Mouse (Mus musculus) adrenal gland, postnatal 36 days (tissue): ENCODE results near the gene Zfp712. TPM values are rescaled to one million over a fixed set of nuclear protein-coding genes. Genes with fewer than 3 reads are reported as not detected.

Source experiments
- DNase-seq, 2 experiments: peaks; one replicate each; pipeline ENCODE4 v3.0.0; 2021; ENCODE audit warnings: mixed read lengths in 1 of 2
- long read RNA-seq, 2 experiments: library from polyadenylated mRNA; stranded (forward); transcript quantifications; one replicate each; pipeline ENCODE4 v2.0.0; 2021; ENCODE audit warnings: borderline sequencing depth in 2 of 2
- total RNA-seq, 2 experiments: library from RNA; stranded (reverse); gene quantifications; 2 replicates each; pipeline ENCODE4 v1.2.3; 2021

Zfp712 gene
- 1 to 10 TPM; 1.6 to 1.7 TPM for total RNA-seq
- long read RNA-seq, experiment 1, partial matches to known transcripts: 0 of 2 reads
- long read RNA-seq, experiment 1, other reads (novel, unspliced or antisense): 0 of 2 reads
- long read RNA-seq, experiment 2: 0 reads

DNA sequence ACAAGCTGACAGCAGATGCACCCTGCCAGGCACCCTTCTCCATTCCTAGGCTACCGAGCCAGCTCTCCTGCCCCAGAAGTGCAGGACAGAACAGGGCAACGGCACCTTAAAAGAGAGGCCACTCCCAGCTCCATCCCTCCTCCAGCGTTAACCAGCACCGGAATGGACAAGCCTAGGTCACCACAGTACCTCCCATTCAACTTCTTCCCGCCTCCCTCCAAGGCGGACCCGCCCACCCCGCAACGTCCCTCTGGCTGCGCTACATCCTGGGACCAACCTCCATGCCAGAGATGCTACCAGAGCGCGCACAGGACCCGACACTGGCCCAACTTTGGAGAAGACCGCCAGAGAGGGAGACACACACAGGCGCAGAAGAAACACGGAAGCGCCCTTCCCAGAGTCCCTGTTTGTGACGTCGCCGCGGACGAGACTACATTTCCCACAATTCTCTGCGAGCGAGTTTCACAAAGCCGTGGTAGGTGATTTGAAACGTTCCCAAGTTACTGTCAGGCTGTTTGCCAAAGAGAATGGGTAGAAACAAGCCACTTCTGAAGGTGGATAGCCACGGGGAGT lies at the start of gene Zfp712:
Zfp712 (minus strand) TSS at position 385 of the 573 bp plus-strand sequence.
- peak; percentile 93 for DNase-seq

DNA sequence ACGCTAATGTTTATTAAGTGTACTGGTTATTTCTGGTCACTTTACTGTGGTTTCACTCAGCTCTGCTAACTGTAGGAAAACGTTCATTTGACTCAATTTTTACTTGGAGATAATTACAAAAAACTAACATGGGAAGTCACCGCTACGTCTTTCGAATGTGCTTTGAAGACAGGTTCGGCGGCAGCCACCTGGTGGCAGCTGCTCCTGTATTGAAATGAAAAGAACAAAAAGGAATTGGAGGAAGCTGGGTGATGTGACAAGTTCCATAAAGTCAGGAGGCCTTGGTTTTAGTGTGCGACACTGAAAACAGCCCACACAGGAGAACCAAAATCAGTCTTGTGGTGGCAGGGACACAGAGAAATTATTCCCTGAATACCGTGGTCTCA lies 47.8 kb upstream of the Zfp712 start:
- peak in 1 of 2 experiments; percentile 30 for DNase-seq

DNA sequence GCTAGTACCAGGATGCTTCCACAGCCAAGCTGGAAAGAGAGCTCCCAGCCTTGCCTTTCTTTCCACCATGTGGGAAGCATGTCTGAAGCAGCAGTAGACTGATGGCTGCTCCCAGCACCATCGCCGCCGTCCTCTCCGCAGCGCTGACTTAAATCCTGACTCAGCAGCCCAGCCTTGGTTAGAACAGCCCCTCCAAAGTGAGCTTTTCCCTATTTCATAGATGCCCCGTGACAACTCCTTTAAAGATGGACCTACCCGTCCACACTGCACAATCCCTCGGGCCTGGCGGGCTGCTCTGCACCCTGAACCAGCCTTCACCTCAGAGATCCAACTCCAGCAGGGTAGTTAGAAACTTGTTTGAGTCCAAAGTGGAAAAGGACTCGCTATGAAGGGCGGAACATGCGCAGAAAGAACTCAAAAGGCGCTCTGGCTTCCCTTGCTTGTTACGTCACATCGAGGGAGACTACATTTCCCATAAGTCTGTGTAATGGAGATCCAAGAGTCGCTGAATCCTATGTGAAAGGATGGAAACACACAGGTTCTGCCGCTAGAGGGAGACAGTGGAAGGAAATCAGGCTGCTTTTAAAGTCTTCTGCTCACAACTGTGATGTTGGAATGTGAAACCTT lies 47.3 kb upstream of the Zfp712 start, which contains the start of gene Gm28557:
Gm28557 (minus strand) TSS at position 411 of the 627 bp plus-strand sequence.
- peak; percentile 86 to 91 for DNase-seq

DNA sequence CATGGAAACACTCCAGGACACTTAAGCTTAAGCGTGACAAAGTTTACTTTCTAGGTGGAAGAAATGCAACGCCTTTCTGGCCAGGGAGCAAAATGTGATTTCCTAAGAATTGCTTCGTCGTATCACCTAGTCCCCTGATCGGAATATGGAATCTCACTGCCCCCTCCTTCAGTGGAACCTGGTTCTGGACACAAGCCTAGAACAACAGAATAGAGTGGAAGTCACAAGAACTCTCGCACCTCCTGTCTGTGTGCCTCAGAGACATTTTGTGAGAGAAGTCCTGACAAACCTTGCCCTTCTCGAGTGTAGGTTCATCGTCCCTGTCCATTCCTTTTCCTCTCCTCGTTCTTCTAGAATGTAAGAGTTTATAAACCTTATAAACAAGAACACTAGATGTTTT lies 46.7 kb upstream of the Zfp712 start:
- DNase-seq: peak in 1 of 2 experiments; percentile 2

DNA sequence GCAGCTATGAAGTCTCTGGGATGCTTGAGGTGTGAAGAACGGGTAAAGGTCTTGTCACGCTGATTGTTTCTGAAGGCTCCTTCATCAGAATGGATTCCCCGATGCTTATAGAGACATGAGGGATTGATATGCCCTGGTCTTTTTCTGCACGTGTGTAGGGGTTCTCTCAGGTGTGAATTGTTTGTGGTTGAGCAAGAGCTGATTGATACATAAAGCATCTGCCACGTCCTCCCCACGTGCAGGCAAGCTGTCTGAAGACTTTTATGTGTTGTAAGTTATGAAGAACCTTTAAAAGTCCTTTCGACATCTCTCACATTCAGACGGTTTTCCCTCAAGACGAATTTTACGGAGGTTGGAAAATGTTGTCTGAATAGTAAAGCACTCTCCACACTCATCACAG lies 36.9 kb upstream of the Zfp712 start, which contains the start of gene Zfp708:
Zfp708 (minus strand) TSS at position 101 of the 400 bp plus-strand sequence.
- no peak for DNase-seq

DNA sequence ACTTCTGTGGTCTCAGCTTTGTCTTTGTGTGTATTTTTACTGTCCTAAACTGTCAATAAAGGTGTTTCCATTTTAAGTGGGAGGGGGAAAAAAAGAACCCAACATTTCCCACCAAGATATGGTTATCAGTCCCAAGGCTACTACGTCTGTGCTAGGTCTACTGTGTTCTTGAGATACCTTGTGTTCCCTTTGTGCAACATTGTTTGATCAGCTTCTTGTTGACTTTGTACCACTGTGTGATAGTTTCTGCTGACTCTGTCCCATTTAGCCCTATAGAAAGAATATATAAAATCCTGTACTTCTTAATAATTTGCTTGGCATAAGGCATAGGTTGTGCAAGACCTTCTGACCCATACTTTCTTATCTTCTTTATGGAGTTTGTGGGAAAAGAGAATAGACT lies 29.2 kb upstream of the Zfp712 start:
- no peak for DNase-seq

DNA sequence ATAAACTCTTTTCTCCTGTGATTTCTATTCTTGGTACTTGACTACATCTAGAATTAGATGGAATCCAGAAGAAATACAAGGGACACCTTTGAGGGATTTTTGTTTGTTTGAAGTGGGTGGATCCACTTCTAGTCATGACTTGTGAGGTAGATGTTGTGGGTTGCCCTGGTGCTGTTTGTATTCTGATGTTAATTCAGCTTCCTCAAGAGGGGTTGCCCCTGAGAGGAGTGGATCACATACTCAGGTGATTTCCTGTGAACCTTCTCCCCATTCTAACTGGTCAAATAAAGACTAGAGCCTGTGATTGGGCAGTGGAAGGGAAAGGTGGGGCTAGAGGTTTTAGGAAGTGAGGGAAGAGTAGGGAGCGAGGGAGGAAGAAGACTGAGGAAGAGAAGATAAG lies 21.0 kb upstream of the Zfp712 start:
- no peak for DNase-seq

DNA sequence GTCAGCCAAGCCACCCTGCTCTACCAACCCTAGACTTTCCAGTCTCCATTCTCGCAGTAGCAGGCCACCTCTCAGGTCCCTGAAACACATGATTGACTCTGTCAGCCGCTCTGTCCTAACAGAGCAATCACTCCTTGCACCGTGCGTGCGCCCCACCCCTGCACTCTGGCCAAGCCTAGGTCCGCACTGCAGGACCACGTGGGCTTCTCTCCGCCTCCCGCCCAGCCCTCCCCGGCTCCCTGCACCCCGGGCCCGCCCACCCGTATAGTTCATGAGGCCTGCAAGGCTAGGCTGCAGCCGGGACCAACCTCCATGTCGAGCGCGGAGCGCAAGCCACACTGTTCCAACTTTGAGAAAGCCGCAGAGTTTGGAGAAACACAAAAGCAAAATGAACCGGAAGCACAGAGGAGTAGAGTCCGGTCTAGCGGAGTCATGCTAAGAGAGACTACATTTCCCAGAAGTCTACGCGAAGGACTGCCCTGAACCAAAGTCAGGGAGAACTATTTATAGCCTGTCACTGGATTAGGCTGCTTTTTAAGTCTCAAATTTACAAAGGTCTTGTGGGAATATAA lies 20.3 kb upstream of the Zfp712 start:
- peak; percentile 86 to 90 for DNase-seq

DNA sequence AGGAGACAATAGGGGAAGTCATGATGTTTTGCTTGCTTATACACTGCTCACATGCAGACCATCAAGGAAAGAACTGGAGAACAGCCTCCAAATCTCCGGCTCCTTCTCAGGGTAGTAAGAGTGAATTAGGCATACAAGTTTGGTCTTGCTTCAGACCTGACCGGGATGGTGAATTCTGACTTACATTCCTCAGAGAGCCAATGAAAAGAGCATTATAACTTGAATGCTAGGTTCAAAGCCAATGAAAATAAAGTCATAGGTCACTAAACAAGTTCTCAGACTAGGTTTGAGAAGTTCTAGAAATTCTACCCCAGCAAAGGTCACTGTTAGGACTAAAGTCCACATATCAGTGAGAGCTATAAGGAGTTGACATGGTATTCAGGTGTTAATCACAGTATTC lies 16.3 kb upstream of the Zfp712 start:
- DNase-seq: no peak

DNA sequence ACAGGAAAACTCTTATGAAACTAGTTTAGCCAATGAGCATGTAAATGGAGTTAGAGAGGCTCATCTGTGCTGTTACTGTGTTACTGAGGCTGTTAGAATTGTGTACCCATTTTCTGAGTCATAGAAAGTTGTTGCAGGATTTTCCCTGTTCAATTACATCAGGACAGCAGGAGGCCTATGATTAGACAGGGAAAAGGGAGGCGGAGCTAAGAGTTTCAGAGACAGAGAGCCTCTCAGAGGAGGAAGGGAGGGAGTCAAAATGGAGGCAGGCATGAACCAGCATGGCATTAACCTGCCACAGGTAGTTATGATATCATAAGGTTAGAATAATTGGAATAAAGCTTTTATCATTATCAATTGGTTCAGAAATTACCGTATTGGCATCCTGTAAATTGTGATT lies 11.8 kb upstream of the Zfp712 start:
- no peak for DNase-seq

DNA sequence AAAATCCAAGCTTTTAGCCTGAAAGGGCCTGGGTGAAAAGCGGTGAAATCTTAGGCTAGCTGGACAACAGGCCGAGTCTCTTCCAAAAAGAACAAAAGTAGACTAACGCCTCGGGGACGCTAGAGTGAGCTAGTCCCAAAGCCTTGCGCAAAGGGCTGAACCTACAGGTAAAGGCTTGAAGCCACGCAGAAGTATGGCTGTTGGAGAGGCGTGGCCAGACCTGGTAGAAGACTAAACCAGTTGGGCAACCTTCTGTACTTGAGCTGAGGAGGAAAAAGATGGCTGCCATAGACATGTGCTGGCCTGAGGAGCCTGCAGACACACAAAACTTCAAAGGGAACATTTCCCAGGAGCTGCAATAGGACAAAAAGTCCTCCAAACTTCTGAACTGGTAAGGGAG lies 4.4 kb upstream of the Zfp712 start:
- DNase-seq: no peak

DNA sequence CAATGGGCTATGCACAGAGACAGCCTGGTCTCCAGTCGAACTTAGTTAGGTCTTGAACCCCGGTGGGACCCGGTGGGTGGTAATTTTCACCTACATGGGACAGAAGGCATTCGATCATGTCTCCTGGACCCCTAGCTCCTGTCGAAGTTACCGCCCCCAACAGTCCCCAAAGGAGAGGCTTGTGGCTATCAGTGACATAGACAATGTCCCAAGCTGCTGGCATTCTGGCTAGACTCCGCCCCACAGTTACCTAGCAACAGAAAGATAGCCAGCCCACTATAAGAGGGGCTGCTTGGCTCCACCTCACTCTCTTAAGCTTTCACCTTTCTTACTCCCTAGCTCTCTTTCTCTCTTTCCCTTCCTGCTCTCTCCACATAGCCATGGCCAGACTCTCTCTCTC lies 1.5 kb upstream of the Zfp712 start:
- no peak for DNase-seq

DNA sequence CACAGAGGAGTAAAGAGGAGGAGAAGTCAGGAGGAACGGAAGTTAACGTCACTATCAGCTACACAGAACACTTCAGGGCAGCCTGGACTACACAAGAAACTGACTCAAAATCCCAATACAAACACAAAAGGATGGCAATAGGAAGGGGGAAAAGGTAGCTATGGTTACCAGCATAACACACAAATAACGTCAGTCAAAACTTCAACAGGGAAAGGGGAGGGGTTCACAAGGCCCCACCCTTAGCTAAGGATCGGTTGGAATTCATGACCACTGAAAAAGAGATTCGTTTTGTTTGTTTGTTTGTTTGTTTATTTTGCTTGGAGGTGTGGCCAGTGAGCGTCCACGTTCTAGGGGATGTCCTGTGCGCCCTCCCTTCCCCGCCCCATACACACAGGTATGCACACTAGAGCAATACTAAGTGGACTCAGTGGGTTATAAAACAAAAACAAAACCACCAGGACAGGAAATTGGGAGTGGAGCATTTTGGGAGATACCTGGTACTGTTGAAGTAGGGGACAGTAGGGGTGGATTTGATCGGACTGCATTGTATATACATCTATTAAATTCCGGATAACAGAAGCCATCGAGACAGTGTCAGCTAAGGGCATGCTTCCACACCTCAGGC lies 697 bp downstream of the Zfp712 start:
- DNase-seq: peak in 1 of 2 experiments; percentile 1

Other genes with a start within 250 kb of the Zfp712 start
- 1 to 10 TPM; 1.6 to 1.9 TPM for gene Gm10767, start 156.3 kb downstream of the Zfp712 start, total RNA-seq
- 1 to 10 TPM in 1 of 2 experiments, under 1 TPM in 1; 0.53 to 1.0 TPM for gene Zfp708, start 36.8 kb upstream of the Zfp712 start, total RNA-seq
- 1 to 10 TPM; 6.7 to 8.5 TPM for gene Gm28557, start 47.4 kb upstream of the Zfp712 start, total RNA-seq
- 1 to 10 TPM in 1 of 2 experiments, under 1 TPM in 1; 0.82 to 1.0 TPM for gene Rslcan18, start 55.1 kb upstream of the Zfp712 start, total RNA-seq
- gene Zfp759, start 60.5 kb upstream of the Zfp712 start, total RNA-seq: 1 to 10 TPM; 3.8 to 4.3 TPM
- gene Rsl1, start 112.0 kb upstream of the Zfp712 start, total RNA-seq: 1 to 10 TPM; 5.2 to 6.0 TPM
- gene Zfp455, start 133.3 kb upstream of the Zfp712 start, total RNA-seq: 1 to 10 TPM; 1.4 to 2.9 TPM
- gene Zfp458, start 217.3 kb upstream of the Zfp712 start, total RNA-seq: 1 to 10 TPM; 2.9 to 3.9 TPM
- gene Zfp457, start 245.3 kb upstream of the Zfp712 start, total RNA-seq: 1 to 10 TPM; 2.4 to 3.7 TPM